9 mouse cellular contexts compared by ENCODE assay signal in genomic region chr8:127268239-127269024, GRCm38 (mm10).
DNase-seq lines count a peak whose midpoint lies in the region; ATAC-seq and TF ChIP-seq lines count a peak whose summit lies in the region.
"Had no signal": no experiment of that assay in that cellular context is flagged by ENCODE, and none has a peak within 500 bp of the region (broad histone marks: within the 10 kb centered on the region; RNA-seq: fewer than 3 reads in every experiment).

No protein-coding gene starts in this region.

- no peak overlapping the region for H3K27ac ChIP-seq in hindbrain, embryonic 10.5 days
- no peak overlapping the region for H3K27ac ChIP-seq in midbrain, embryonic 13.5 days

- peaks cover 39% of the 10 kb centered on the region for H3K4me1 ChIP-seq in hindbrain, embryonic 10.5 days (replicated peaks)
- peaks cover 36% of the 10 kb centered on the region for H3K4me1 ChIP-seq in midbrain, embryonic 13.5 days (replicated peaks)

- no peak overlapping the region for H3K9ac ChIP-seq in midbrain, embryonic 13.5 days (replicated peaks)
- H3K9ac ChIP-seq: liver, postnatal 0 days had no signal

- CTCF ChIA-PET in Patski (lab: Charles Lee), result interaction anchor here (0.7 to 1.6 kb wide), 5 partner anchors 41 to 1076 kb away, joined by 3 to 4 read pairs (median 3); no protein-coding TSS in a partner anchor

- no peaks in the 10 kb centered on the region for H3K9me3 ChIP-seq in hindbrain, embryonic 10.5 days
- no peaks in the 10 kb centered on the region for H3K9me3 ChIP-seq in midbrain, embryonic 13.5 days

- 44% methylated on average over 12 of the region's 12 CpGs for WGBS in hindbrain, embryonic 10.5 days
- WGBS in midbrain, embryonic 13.5 days, result 9% methylated on average over 12 of the region's 12 CpGs

- peak; percentile 17 for DNase-seq in kidney, adult 11 months
- DNase-seq in kidney, adult 18-20 months, result no peak
- no peak for DNase-seq in Patski (ENCODE audit: low read depth, low spot score)
- peak; percentile 44 for DNase-seq in hindbrain, embryonic 10.5 days (ENCODE audit: low spot score)
- no peak for DNase-seq in lung, postnatal 4 days
- DNase-seq in liver, result no peak
- no peak for DNase-seq in adrenal gland, postnatal 36 days
- DNase-seq: liver, postnatal 0 days had no signal

- in situ Hi-C loops in Patski (cut with MboI; ENCODE audit: low pct_unique_long_range_greater_than_20kb), result no loop called here

- H3K36me3 ChIP-seq in hindbrain, embryonic 10.5 days, result no peaks in the 10 kb centered on the region
- no peaks in the 10 kb centered on the region for H3K36me3 ChIP-seq in midbrain, embryonic 13.5 days

- H3K4me3 ChIP-seq in hindbrain, embryonic 10.5 days, result no peak overlapping the region
- H3K4me3 ChIP-seq in midbrain, embryonic 13.5 days (replicated peaks), result no peak overlapping the region

- POLR2A ChIA-PET in Patski (lab: Charles Lee), result interaction anchor here (0.6 to 0.7 kb wide), 2 partner anchors 73 to 1504 kb away, joined by 4 to 7 read pairs; no protein-coding TSS in a partner anchor

- ATAC-seq in Patski, result no peak
- ATAC-seq in midbrain, embryonic 13.5 days, result peak; percentile 84
- ATAC-seq: liver, postnatal 0 days had no signal

- no peaks in the 10 kb centered on the region for H3K27me3 ChIP-seq in Patski
- H3K27me3 ChIP-seq in hindbrain, embryonic 10.5 days (ENCODE audit: insufficient read depth, poor library complexity, severe bottlenecking), result peaks cover 5% of the 10 kb centered on the region; the same call in 1 of the 2 replicates
- peaks cover 15% of the 10 kb centered on the region for H3K27me3 ChIP-seq in midbrain, embryonic 13.5 days

- peak; percentile 37 for TF ChIP-seq CTCF in Patski (IDR thresholded peaks at IDR 0.05)

- no peak overlapping the region for H3K4me2 ChIP-seq in midbrain, embryonic 13.5 days (replicated peaks)

Comparison
In these comparisons a context has a peak if more than half of its experiments do, and no peak if none do; other contexts are left out.
1. DNase-seq: peak in kidney, adult 11 months (single experiment) and hindbrain, embryonic 10.5 days (single experiment); none in kidney, adult 18-20 months (single experiment), Patski (single experiment), lung, postnatal 4 days (0 of 2), liver (single experiment) and adrenal gland, postnatal 36 days (0 of 2).